8 mouse cellular contexts compared by ENCODE assay signal in genomic region chr6:99265945-99266656, GRCm38 (mm10).
DNase-seq lines count a peak whose midpoint lies in the region; ATAC-seq and TF ChIP-seq lines count a peak whose summit lies in the region.

No protein-coding gene starts in this region.

- H3K4me2 ChIP-seq in hindbrain, embryonic 15.5 days: peak overlapping the region; percentile 27
- peak overlapping the region; percentile 34 for H3K4me2 ChIP-seq in midbrain, embryonic 14.5 days (ENCODE audit: low read length)

- TF ChIP-seq CTCF in testis, adult 2 months (IDR thresholded peaks at IDR 0.05; ENCODE audit: control insufficient read depth, insufficient read depth, insufficient replicate concordance, low read depth, low read length): no peak

- no peaks in the 10 kb centered on the region for H3K36me3 ChIP-seq in hindbrain, embryonic 15.5 days
- no peaks in the 10 kb centered on the region for H3K36me3 ChIP-seq in midbrain, embryonic 14.5 days (ENCODE audit: control insufficient read depth, insufficient read depth, low read length)
- H3K36me3 ChIP-seq in testis, adult 2 months (ENCODE audit: control insufficient read depth, insufficient read depth, low read length): no peaks in the 10 kb centered on the region

- H3K27ac ChIP-seq in hindbrain, embryonic 15.5 days (replicated peaks): peak overlapping the region; percentile 47
- H3K27ac ChIP-seq in midbrain, embryonic 14.5 days (replicated peaks; ENCODE audit: low read depth, low read length): peak overlapping the region; percentile 14; the same call in 1 of the 2 replicates
- H3K27ac ChIP-seq in testis, adult 2 months (ENCODE audit: control insufficient read depth, insufficient read depth, low read depth, low read length): peak overlapping the region; percentile 48

- intact Hi-C loops in left cerebral cortex, postnatal 25 days (cut with DNase I): loop anchor here (5.0 kb wide), 1 partner anchor 1159 kb away; no protein-coding TSS in a partner anchor

- H3K9me3 ChIP-seq in hindbrain, embryonic 15.5 days: no peaks in the 10 kb centered on the region
- H3K9me3 ChIP-seq in midbrain, embryonic 14.5 days (ENCODE audit: control insufficient read depth, low read length): no peaks in the 10 kb centered on the region

- peaks cover 33% of the 10 kb centered on the region for H3K4me1 ChIP-seq in hindbrain, embryonic 15.5 days (replicated peaks)
- peaks cover 41% of the 10 kb centered on the region for H3K4me1 ChIP-seq in midbrain, embryonic 14.5 days (ENCODE audit: control insufficient read depth, insufficient read depth, low read length)
- peaks cover 4% of the 10 kb centered on the region for H3K4me1 ChIP-seq in testis, adult 2 months (ENCODE audit: control insufficient read depth, insufficient read depth, low read length)

- peak overlapping the region; percentile 18; the same call in 1 of the 2 replicates for H3K9ac ChIP-seq in hindbrain, embryonic 15.5 days
- H3K9ac ChIP-seq in midbrain, embryonic 14.5 days (replicated peaks; ENCODE audit: low read length): peak overlapping the region; percentile 23; the same call in 1 of the 2 replicates

- H3K27me3 ChIP-seq in hindbrain, embryonic 15.5 days: 0 out of 2 replicates have a peak, but pooled peaks cover 3% of the 10 kb centered on the region
- 0 out of 2 replicates have a peak, but pooled peaks cover 7% of the 10 kb centered on the region for H3K27me3 ChIP-seq in midbrain, embryonic 14.5 days (ENCODE audit: control insufficient read depth, insufficient read depth, low read length)
- H3K27me3 ChIP-seq in testis, adult 2 months (ENCODE audit: control insufficient read depth, insufficient read depth, low read length): no peaks in the 10 kb centered on the region

- WGBS in hindbrain, embryonic 15.5 days: 24% methylated on average over 13 of the region's 13 CpGs
- 11% methylated on average over 13 of the region's 13 CpGs for WGBS in midbrain, embryonic 14.5 days

- peak; percentile 27 to 75 for DNase-seq in left cerebral cortex, postnatal 25 days (ENCODE audit: low spot score in 2 of 2)
- no peak for DNase-seq in left cerebral cortex, adult 11 months (ENCODE audit: low spot score)
- DNase-seq in fat pad, adult 2 months (ENCODE audit: extremely low read depth, low read depth, low spot score): peak; percentile 84
- DNase-seq in liver: peak; percentile 17
- peak; percentile 59 for DNase-seq in midbrain, embryonic 14.5 days
- DNase-seq in cerebellum, adult 8-10 months: no peak

- no peak overlapping the region for H3K4me3 ChIP-seq in hindbrain, embryonic 15.5 days
- no peak overlapping the region for H3K4me3 ChIP-seq in midbrain, embryonic 14.5 days (replicated peaks; ENCODE audit: low read depth, low read length)
- H3K4me3 ChIP-seq in testis, adult 2 months (ENCODE audit: control insufficient read depth, low read depth, low read length): no peak overlapping the region

- ATAC-seq in hindbrain, embryonic 15.5 days (ENCODE audit: low FRiP score, low read depth): no peak
- no peak for ATAC-seq in midbrain, embryonic 14.5 days (ENCODE audit: low FRiP score, low TSS enrichment)

- TF ChIP-seq POLR2A in testis, adult 2 months (IDR thresholded peaks at IDR 0.05; ENCODE audit: control insufficient read depth, low read depth, low read length): no peak

Comparison
In these comparisons a context has a peak if more than half of its experiments do, and no peak if none do; other contexts are left out.
1. DNase-seq: peak in left cerebral cortex, postnatal 25 days (2 of 2), fat pad, adult 2 months (single experiment), liver (single experiment) and midbrain, embryonic 14.5 days (single experiment); none in left cerebral cortex, adult 11 months (single experiment) and cerebellum, adult 8-10 months (single experiment).
2. Peak in every context shown above with its lines, with median percentiles within 50 percentile points of each other: H3K27ac ChIP-seq.